Mouse (Mus musculus) thymus, postnatal 25 days (tissue): ENCODE measurements around the gene Myo3a.

Experiments used
- DNase-seq: peaks from one replicate; pipeline ENCODE4 v3.0.0; 2022

Myo3a gene

DNA sequence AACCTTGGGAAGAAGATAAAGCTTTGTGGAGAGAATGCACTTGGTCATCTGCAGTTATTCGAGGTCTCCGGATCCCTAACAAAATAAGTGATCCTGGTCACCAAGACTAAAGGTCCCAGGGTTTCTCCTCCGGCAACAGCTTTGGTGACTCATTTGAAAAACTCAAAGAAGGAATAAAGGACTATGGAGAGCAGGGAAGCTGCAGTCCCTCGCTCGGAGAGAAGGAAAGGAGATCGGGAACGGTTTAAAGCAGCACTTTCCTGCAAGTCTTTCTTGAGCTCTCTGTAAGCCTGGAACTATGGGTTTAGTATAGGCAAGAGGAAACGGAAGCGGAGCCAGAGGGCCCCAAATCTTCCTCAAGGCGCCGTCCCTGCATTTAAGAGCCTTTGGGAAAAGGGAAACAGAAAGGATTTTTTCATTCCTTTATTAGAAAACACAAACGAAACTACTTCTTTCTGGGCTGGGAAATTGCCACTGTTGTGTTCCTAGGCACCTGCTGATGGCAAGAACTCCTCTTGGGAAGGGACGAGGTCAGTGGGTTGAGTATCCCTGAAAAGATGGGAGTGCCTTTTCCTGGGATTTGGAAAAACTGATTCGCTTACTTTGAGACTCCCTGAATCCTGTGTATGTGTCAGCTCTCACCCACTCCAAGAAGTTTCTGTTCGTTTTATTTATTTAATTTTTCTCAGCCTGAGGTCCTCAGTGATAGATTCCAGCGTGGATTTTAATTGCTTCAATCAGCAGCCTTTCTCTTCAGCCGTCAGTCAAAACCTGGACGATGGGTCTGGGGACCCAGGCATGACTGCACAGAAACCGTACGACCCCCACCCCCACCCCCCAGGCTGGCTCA, 393.9 kb downstream of the Myo3a start:
- no peak for DNase-seq

DNA sequence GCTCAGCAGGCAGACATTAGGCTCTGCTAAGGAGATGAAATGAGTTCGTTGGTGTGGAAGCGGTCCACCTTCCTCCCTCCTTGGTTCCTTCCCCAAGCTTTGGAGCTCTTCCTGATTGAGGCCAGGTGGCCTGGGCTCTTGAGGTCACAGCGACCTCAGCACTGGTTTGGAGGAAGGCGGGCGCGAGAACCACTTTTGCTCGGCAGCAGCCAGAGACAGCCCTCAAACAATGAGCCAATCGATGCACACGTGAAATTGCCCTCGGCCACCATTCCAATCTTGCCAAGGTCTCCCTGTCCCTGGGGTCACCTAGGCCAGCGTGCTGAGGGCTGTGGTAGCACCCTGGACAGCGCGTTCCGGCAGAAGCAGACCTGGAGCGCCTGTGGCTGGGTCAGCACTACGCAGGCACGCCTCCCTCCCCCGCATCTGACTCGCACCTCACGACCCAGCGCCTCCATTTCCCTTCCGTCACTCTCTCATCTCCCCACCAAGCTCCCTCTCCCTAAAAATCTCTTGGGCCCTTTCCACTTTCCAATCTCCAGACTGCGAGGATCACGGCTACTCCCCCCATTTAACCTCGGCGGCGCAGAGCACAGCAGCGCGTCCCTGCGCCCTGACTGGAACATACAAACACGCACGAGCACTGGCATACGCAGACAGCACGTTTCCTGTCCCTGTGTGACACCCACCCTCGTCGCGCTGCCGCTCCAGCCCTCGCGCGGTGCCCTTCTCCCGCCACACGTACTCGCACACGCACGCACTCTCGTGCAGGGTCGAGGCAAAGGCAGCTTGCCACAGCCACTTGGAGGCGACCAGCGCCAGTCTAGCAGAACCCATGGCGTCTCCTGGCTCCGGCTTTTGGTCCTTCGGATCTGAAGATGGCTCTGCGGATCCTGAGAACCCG, 394.8 kb downstream of the Myo3a start, which contains the start of gene Gad2:
Gene Gad2 (plus strand): TSS at position 378 of the 904 bp plus-strand sequence.
- no peak for DNase-seq

DNA sequence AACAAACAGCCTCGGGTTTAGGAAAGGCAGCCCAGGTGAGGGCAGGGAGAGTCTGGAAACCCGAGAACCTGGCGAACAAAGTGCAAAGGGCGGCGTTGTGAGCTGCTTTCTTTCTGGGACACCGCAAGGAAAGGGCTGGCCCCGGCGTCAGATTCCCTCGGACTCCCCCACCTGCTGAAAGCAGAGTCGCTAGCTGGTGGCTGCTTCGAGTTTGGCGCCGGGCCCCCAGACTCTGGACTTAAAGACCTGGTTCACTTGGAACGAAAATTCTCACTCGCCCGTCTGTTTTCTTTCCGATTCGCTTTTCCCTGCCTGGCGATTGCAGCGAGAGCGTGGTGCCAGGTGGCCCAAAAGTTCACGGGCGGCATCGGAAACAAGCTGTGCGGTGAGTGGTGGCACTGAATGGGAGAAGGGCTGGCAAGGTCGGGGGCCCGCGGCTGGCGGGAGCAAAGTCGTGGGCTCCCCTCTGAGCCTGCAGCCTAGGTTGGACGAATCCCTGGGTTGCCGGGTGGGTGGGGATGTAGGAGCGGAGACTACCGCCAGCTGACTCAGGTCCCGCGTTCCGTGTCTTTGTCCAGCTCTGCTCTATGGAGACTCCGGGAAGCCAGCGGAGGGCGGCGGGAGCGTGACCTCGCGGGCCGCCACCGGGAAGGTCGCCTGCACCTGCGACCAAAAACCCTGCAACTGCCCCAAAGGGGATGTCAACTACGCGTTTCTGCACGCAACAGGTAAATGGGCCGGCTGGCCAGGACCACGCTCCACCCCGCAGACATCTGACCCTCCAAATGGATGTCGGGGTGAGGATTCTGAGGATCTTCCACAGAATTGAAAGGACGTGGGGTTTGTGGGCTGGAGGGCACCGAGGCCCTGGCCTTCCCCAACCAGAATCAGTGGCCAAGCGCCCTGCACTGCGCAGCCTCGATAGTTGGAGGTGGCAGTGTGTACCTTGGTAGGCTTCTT, 396.1 kb downstream of the Myo3a start:
- DNase-seq = no peak

DNA sequence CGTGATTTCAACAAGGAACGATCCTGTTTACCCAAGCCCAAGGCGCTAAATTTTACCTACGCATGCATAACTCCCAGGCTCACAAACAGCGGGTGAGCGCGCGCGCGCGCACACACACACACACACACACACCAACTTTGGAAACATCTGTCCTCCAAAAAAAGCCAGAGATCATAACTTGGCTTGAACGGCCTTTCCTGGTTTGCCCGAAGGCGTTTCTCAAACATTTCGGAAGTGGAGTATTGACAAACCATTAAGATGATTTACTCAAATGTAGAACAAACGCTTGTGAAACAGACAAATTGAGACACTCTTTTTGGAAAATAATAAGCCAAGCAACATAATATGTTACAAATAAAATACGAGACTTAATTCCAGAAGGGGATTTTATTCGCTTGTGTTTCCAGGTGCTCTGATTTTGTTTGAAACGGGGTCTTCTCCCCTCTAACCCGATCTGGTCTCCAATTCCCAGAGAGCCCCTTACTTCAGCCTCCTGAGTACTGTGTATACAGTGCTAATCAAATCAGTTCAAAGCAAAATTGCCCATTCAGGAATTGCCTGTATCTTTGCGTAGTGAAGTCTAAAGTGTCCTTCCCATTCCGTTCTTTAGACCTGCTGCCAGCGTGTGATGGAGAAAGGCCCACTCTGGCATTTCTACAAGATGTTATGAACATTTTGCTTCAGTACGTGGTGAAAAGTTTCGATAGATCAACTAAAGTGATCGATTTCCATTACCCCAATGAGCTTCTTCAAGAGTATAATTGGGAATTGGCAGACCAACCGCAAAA, 397.1 kb downstream of the Myo3a start:
- DNase-seq = no peak

DNA sequence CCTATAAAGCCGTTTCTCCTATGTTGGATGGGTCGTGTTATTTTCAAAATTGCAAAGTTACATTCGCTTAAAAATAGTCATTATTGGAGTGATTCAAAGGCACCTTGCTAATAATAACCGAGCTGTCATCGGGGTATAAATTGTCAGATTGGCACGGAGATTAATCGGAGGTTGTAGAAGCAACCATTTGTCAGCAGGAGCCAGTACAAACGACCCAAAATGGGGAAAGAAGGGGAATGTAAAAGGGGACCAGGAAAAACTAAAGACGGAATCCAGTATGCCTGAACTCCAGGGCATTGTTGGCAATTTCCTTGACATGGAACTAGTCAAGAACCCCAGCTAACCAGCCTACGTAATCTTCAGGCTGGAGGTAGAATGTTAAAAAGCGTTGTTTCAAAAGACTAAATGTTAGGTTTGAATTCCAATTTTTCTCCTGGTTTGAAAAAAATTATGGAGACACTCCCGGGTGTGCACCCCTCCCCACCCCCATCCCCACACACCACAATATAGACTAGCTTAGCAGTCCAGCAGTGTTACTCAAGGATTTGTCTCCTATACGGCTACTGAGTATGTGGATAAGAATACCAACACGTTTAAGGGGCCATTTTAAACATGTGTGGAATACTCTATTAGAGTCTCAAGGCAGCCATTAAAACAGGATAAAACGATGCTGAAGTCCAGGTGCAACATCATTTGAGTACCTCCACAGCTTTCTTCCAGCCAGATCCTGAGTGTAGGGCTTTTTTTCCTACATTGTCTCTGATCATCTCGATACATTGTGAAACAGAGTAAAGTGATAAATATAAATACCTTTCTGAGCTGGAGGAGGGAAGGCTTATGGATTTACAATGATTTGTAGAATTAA, 398.0 kb downstream of the Myo3a start:
- DNase-seq = no peak

DNA sequence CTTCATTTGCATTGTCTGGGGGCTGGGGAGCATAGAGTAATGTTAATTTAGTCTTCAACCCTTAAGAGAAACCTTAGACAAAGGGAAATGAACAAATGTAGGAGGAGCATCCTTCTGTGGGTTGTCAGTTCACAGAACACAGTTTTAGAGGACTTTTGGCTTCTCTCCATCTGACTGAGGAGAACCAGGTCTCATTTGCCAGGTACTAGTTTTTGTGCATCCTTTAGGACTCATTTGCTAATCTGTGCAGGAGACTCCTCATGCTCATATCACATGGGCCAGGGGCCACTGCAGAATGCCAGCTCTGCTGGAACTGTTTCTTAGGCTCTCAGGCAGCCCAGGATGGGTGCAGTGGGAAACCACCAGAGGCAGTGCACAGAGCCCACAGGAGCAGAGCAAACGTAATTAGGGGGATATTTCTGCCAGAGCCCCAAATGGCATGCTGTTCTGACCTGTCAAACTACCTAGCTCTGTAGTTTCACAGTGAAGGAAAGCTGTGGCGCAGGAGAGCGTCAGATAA, 399.9 kb downstream of the Myo3a start:
- no peak for DNase-seq

DNA sequence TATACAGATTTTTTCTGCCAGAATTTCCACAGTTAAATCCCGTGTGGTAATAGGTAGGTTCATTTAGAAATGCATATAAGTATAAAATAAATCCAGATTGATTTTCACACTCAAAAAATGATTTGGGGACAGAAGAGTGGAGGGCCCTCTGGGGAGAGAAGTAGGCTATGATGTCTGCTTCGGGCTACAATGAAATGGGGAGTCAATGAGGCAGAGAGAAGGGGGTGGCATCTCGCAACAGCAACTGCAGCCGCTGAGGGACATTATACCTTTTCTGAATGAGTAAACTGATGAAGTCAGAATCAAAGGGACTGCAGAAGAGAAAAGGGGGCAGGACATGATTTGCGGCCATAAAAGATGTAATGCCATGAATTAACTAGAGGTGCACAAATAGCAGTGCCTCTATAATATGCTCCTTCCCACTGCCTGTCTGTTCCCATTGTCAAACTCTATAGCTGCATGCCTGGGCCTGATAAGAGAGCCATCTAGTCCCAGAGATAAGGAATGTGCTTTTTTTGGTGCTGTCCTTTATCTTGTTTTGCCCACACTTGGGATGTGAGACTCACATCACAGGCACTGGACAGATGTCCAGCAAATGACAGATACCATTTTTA, 400.6 kb downstream of the Myo3a start:
- DNase-seq = no peak

DNA sequence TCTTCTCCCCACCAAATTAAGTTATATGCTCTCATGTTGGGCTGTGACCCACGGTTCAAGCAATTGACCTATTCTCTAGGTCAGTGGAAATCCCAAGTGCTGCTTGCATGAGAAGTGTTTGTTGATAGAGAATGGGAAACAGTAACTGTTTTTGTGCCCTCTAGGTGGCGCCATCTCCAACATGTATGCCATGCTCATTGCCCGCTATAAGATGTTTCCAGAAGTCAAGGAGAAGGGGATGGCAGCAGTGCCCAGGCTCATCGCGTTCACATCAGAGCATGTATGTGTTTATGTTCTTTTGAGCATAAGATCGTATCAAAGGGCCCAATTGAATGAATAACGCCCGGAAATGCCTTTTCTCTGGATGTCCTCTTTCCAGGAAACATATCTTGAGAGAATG, 407.5 kb downstream of the Myo3a start:
- peak; percentile 36 for DNase-seq

DNA sequence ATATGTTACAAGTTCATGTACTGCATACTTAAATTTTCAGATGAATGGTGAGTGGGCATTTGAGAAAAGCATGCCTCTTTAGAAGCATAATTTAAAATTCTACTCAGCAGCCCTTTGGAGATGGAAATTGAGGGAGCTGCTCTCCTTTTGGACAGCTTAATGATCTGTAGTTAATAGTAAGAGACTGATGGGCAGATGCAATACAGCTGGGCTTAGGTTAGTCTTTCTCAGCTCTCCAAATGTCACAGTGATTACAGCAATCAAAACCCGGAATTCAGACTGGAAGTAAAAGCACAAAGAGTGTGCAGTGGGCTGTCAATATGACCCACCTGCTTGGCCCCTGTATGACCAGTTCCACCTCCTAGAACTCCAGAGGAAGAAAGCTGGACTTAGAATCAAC, 418.8 kb downstream of the Myo3a start:
- DNase-seq = no peak

DNA sequence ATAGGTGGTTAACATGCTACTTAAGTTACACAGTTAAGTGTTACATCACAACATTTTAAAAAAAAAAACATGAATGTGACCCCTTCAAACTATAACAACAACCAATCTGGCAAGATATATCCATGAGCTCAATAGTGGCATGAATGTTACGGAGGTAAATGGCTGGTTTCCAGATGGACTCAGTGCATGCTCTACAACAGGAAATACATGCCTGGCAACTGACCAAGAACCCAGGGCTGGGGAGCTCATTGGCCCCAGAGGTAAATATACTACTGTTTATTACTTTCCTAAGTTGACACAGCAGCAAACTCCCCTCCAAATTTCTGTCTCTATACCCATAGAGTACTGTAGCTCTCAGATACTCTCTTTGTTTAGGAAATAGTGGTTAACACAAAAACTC, 421.1 kb downstream of the Myo3a start:
- no peak for DNase-seq

DNA sequence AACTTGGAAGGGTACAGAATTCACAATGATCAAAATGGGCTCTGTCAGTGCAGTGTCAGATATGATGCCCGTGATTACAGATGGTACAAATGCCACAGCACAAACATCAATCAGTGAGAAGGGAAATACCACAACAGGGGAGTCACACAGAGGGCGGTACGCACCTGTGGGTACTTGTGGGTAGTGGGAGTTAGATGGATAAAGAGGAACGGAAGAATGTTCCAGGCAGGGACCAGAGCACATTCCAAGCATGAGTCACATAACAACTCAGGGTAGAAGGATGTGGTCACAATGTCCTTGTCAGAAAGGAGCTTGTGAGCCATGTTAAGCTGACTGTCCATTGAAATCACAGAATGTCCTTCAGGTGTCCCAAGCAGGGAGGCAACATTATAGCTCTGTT, 424.5 kb downstream of the Myo3a start:
- DNase-seq = no peak

DNA sequence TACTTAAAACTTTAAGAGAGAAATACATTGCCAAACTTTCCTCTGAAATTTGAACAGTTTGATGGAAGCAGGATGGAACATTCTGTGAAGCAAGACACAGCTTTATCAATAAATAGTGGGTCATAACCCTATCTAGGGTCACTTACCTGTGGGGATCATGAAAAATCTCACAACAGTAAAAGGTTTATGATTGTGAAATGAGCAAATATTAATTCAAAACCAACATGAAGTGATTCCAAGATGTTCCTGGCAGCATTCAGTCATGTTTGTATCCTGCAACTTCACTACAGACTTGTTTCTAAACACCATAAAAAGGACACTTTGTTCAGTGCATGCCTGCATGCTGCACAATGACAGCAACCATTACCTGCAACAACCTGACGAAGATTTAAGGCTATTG, 436.4 kb downstream of the Myo3a start:
- DNase-seq = no peak
